Mouse (Mus musculus): ENCODE measurements at regions not wholly inside any gene's neighbourhood (a gene's known extent, or its start where the extent isn't known, plus 50 kb on each side); places are given as distances from the start of the nearest gene placed in this dataset.

- Histone ChIP-seq H3K4me2 (replicated peaks; ENCODE audit: low read depth, low read length) (no peak overlapping the region), H3K9me3 (ENCODE audit: low read length) (no peaks in the 10 kb centered on the region), H3K27ac (ENCODE audit: low read length) (no peak overlapping the region), H3K4me3 (ENCODE audit: low read depth, low read length) (no peak overlapping the region), H3K9ac (replicated peaks; ENCODE audit: low read depth) (no peak overlapping the region), H3K4me1 (ENCODE audit: insufficient read depth, low read depth, low read length) (no peaks in the 10 kb centered on the region), H3K36me3 (ENCODE audit: insufficient read depth, low read length) (no peaks in the 10 kb centered on the region), H3K27me3 (replicated peaks; ENCODE audit: insufficient read depth, low read length) (no peaks in the 10 kb centered on the region)
- DNase-seq (ENCODE audit: low spot score) (no peak), ATAC-seq (no peak)
- TF ChIP-seq CTCF (IDR thresholded peaks at IDR 0.05) (peak; percentile 41), EP300 (IDR thresholded peaks at IDR 0.05) (no peak)
- WGBS: 52% methylated on average over 3 of the region's 3 CpGs
These were observed 351.9 kb downstream of the Tbc1d22a start for GRCm38 (mm10) chr15:86566111-86566510.

DNA sequence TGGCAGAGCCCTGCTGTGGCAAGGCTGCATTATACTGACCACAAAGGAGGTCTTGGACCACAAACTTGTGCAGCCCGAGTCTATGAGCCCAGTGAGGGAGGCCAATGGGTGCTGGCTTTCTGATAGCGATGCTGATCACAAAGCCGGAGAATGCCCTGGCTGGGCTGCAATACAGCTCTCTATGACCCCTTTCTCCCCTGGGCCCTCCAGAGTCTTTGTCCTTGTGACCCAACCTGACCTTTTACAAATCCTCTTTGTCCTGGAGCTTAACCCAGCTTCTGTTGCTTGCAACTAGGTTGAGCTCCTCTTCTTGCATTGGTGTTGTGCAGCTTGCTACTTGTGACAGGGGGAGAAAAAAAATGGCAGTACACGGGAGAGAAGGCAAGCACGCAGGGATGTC is 360.1 kb downstream of the Tbc1d22a start:
- H3K4me1 ChIP-seq (ENCODE audit: insufficient read depth, low read depth, low read length): no peaks in the 10 kb centered on the region
- H3K27me3 ChIP-seq (replicated peaks; ENCODE audit: insufficient read depth, low read length): no peaks in the 10 kb centered on the region
- no peaks in the 10 kb centered on the region for H3K36me3 ChIP-seq (ENCODE audit: insufficient read depth, low read length)
- 67% methylated on average over 5 of the region's 5 CpGs for WGBS
- no peak overlapping the region for H3K9ac ChIP-seq (replicated peaks; ENCODE audit: low read depth)
- TF ChIP-seq EP300 (IDR thresholded peaks at IDR 0.05): no peak
- no peak overlapping the region for H3K4me3 ChIP-seq (ENCODE audit: low read depth, low read length)
- no peaks in the 10 kb centered on the region for H3K9me3 ChIP-seq (ENCODE audit: low read length)
- no peak for DNase-seq (ENCODE audit: low spot score)
- no peak overlapping the region for H3K4me2 ChIP-seq (replicated peaks; ENCODE audit: low read depth, low read length)
- ATAC-seq: no peak
- no peak overlapping the region for H3K27ac ChIP-seq (ENCODE audit: low read length)

DNA sequence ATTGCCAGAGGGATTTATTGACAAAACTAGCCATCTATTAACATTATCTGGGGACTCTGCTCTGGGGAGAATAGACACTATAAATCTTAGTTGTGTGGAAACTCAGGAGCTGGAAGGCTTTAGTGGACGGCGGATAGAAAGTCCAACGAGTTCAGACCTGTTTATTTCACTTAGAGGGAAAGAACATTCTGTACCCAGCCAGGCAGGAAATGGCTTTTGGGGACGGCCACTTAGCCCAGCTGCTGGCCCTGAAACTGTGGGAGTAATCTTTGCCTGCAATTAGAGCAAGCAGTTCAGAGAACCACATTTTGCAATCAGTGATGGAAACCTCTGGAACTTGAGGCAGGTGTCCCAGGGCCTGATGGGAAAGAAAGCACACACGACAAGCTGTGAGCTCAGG is 362.4 kb downstream of the Tbc1d22a start:
- Histone ChIP-seq H3K27me3 (replicated peaks; ENCODE audit: insufficient read depth, low read length) (no peaks in the 10 kb centered on the region), H3K9ac (replicated peaks; ENCODE audit: low read depth) (no peak overlapping the region), H3K36me3 (ENCODE audit: insufficient read depth, low read length) (no peaks in the 10 kb centered on the region), H3K4me2 (replicated peaks; ENCODE audit: low read depth, low read length) (no peak overlapping the region), H3K9me3 (ENCODE audit: low read length) (no peaks in the 10 kb centered on the region), H3K4me1 (ENCODE audit: insufficient read depth, low read depth, low read length) (no peaks in the 10 kb centered on the region), H3K27ac (ENCODE audit: low read length) (no peak overlapping the region), H3K4me3 (ENCODE audit: low read depth, low read length) (no peak overlapping the region)
- TF ChIP-seq EP300 (IDR thresholded peaks at IDR 0.05) (peak; percentile 77), CTCF (IDR thresholded peaks at IDR 0.05) (no peak)
- WGBS: 38% methylated on average over 5 of the region's 5 CpGs
- ATAC-seq (peak; percentile 57; the same call in 1 of the 2 replicates), DNase-seq (ENCODE audit: low spot score) (peak; percentile 52)

DNA sequence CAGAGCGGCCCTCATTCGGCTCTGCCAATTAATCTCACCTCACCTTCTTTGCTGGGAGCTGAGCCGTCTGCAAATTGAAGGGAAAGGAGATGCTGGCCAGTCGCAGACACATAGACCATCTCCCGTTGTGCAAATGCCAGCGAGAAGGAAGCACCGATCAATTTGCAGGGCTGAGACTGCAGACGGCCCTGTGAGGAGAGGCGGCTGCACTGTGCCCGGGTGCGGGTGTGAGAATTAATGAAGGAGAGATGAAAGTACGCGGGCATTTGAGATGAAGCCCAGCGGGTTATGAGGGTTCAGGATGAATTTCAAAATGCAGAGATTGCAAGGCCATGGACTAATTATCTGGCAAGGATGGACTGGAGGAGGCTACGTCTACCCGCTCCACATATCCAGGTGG is 364.4 kb downstream of the Tbc1d22a start:
- DNase-seq (ENCODE audit: low spot score): no peak
- TF ChIP-seq CTCF (IDR thresholded peaks at IDR 0.05) (no peak), EP300 (IDR thresholded peaks at IDR 0.05) (no peak)
- no peak overlapping the region for H3K4me2 ChIP-seq (replicated peaks; ENCODE audit: low read depth, low read length)
- H3K27me3 ChIP-seq (replicated peaks; ENCODE audit: insufficient read depth, low read length): no peaks in the 10 kb centered on the region
- H3K36me3 ChIP-seq (ENCODE audit: insufficient read depth, low read length): no peaks in the 10 kb centered on the region
- no peaks in the 10 kb centered on the region for H3K9me3 ChIP-seq (ENCODE audit: low read length)
- no peak for ATAC-seq
- H3K4me1 ChIP-seq (ENCODE audit: insufficient read depth, low read depth, low read length): no peaks in the 10 kb centered on the region
- H3K9ac ChIP-seq (replicated peaks; ENCODE audit: low read depth): no peak overlapping the region
- 80% methylated on average over 16 of the region's 16 CpGs for WGBS
- H3K4me3 ChIP-seq (ENCODE audit: low read depth, low read length): no peak overlapping the region
- no peak overlapping the region for H3K27ac ChIP-seq (ENCODE audit: low read length)

DNA sequence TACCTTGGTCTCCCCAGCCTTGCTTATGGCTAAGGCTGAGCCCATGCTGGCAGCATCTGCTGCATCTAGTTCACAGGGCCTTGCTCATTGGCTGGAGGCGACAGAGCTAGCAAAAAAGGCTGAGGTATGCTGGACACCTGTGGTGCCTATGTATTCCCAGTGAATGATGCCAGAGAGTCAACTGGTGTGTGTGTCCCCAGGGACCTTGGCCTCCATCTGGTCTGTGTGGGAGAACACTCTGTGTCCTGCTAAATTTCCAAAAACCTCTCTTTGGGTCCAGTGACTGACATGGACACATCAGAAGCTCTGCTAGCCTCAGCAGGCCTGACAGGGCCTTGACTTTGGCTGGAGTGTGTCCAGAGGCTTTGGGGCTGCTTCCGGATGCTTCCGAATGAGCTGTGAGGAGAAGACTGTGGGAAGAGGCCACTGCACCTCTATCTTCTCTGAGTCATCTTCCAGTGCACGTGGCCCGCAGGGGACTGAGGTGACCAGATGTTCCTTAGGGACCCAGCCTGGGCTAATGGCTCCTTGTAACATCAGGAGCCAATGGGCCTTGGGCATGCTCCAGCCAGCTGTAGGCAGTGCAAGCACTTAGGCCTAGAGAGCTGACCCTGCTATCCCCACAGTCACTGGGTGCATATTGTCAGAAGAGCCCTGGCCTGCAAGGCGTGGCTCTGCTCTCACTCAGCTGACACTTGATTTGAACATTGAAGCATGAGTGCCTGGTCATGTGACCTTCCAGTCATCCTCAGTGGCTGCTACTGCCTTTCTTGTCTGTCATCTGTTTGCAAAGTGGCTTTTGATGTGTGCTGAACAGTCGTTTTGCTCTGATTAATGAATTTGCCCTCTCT is 368.2 kb downstream of the Tbc1d22a start:
- ATAC-seq (peak; percentile 61), DNase-seq (ENCODE audit: low spot score) (no peak)
- H3K9me3 ChIP-seq (ENCODE audit: low read length): no peaks in the 10 kb centered on the region
- H3K36me3 ChIP-seq (ENCODE audit: insufficient read depth, low read length): no peaks in the 10 kb centered on the region
- no peak overlapping the region for H3K9ac ChIP-seq (replicated peaks; ENCODE audit: low read depth)
- 59% methylated on average over 7 of the region's 7 CpGs for WGBS
- no peaks in the 10 kb centered on the region for H3K27me3 ChIP-seq (replicated peaks; ENCODE audit: insufficient read depth, low read length)
- no peaks in the 10 kb centered on the region for H3K4me1 ChIP-seq (ENCODE audit: insufficient read depth, low read depth, low read length)
- H3K4me2 ChIP-seq (replicated peaks; ENCODE audit: low read depth, low read length): no peak overlapping the region
- H3K27ac ChIP-seq (ENCODE audit: low read length): no peak overlapping the region
- H3K4me3 ChIP-seq (ENCODE audit: low read depth, low read length): no peak overlapping the region
- TF ChIP-seq EP300 (IDR thresholded peaks at IDR 0.05): no peak
- TF ChIP-seq CTCF (IDR thresholded peaks at IDR 0.05): no peak

DNA sequence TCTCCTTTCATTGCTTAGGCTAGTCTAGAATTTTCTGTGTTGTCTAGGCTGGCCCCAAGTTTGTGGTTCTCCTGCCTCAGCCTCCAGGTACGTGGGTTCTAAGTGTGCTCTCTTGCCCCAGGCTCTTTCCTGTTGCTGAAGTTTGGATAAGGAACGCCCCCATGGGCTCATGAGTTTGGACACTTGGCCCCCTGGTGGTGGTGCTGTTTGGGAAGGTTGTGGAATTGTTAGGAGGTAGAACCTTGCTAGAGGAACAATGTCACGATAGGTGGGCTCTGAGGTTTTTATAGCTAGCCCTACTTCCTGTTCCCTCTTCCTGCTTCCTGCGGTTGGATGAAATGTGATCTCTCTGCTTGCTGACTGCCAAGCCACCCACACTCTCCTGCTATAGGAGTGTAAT is 371.5 kb downstream of the Tbc1d22a start:
- Histone ChIP-seq H3K9ac (replicated peaks; ENCODE audit: low read depth) (no peak overlapping the region), H3K4me3 (ENCODE audit: low read depth, low read length) (no peak overlapping the region), H3K27me3 (replicated peaks; ENCODE audit: insufficient read depth, low read length) (no peaks in the 10 kb centered on the region), H3K4me2 (replicated peaks; ENCODE audit: low read depth, low read length) (no peak overlapping the region), H3K27ac (ENCODE audit: low read length) (no peak overlapping the region), H3K9me3 (ENCODE audit: low read length) (no peaks in the 10 kb centered on the region), H3K4me1 (ENCODE audit: insufficient read depth, low read depth, low read length) (no peaks in the 10 kb centered on the region), H3K36me3 (ENCODE audit: insufficient read depth, low read length) (no peaks in the 10 kb centered on the region)
- WGBS: 57% methylated on average over 4 of the region's 4 CpGs
- TF ChIP-seq CTCF (IDR thresholded peaks at IDR 0.05) (peak; percentile 26; the same call in 1 of the 2 replicates), EP300 (IDR thresholded peaks at IDR 0.05) (no peak)
- DNase-seq (ENCODE audit: low spot score) (no peak), ATAC-seq (no peak)

All from lung, postnatal 0 days (tissue).